Mouse (Mus musculus) CH12.LX (cell line): ENCODE measurements around the gene Cfap77. TPM values are rescaled to one million over a fixed set of nuclear protein-coding genes. Genes with fewer than 3 reads are reported as not detected.

Experiments used
- DNase-seq: peaks from one replicate; pipeline ENCODE4 v3.0.0-alpha.2; 2013; ENCODE audit errors: extremely low read depth
- H3K27ac ChIP-seq: 2 replicates; pipeline ENCODE4 v1.5.1; 2012; ENCODE audit warnings: low read depth, mild to moderate bottlenecking, control low read depth, moderate library complexity; ENCODE audit not compliant: insufficient read depth
- H3K27me3 ChIP-seq: replicated peaks from 2 replicates; pipeline ENCODE3; 2012; ENCODE audit warnings: inconsistent platforms
- H3K36me3 ChIP-seq, 2 experiments: replicated peaks in 1 of 2; 2 replicates each; pipeline versions ENCODE3 to v1.6.1; 2012; ENCODE audit warnings: inconsistent platforms in 1 of 2, low read length in 1 of 2, mild to moderate bottlenecking in 1 of 2, mixed read lengths in 1 of 2, moderate library complexity in 1 of 2; ENCODE audit not compliant: control insufficient read depth in 1 of 2, insufficient read depth in 1 of 2
- H3K4me1 ChIP-seq, 2 experiments: 2 replicates each; pipeline ENCODE4 v1.6.1; 2012; ENCODE audit warnings: inconsistent platforms in 1 of 2, moderate library complexity in 1 of 2; ENCODE audit not compliant: insufficient read depth in 2 of 2, control insufficient read depth in 1 of 2
- H3K4me2 ChIP-seq: 2 replicates; pipeline ENCODE4 v1.6.1; 2012; ENCODE audit warnings: low read depth, mild to moderate bottlenecking, control low read depth; ENCODE audit not compliant: poor library complexity, insufficient read depth, severe bottlenecking
- H3K4me3 ChIP-seq, 3 experiments: fragments of 150-350 bp in 1 of 3; sonication (generic) in 1 of 3; replicated peaks in 1 of 3; 2 replicates each; pipeline versions ENCODE3 to v1.5.1; 2011 to 2012; ENCODE audit warnings: low read depth in 2 of 3, low read length in 2 of 3, mild to moderate bottlenecking in 2 of 3, moderate library complexity in 2 of 3, control low read depth in 1 of 3, improper control_type of control experiment in 1 of 3, inconsistent platforms in 1 of 3, mixed read lengths in 1 of 3; ENCODE audit not compliant: poor library complexity in 1 of 3
- H3K79me2 ChIP-seq: replicated peaks from 2 replicates; pipeline ENCODE4 v1.6.1; 2012; ENCODE audit warnings: mild to moderate bottlenecking, moderate library complexity; ENCODE audit not compliant: control insufficient read depth, poor library complexity, insufficient read depth, severe bottlenecking; ENCODE audit errors: extremely low read depth
- H3K9ac ChIP-seq: 2 replicates; pipeline ENCODE4 v1.6.1; 2012; ENCODE audit warnings: low read depth, mild to moderate bottlenecking, control low read depth, moderate library complexity; ENCODE audit not compliant: insufficient read depth
- H3K9me3 ChIP-seq: replicated peaks from 2 replicates; pipeline ENCODE3; 2012; ENCODE audit warnings: low read length, inconsistent platforms, mixed read lengths
- E2F4 ChIP-seq: IDR thresholded peaks from 2 replicates; pipeline ENCODE4 v1.6.1; 2011; ENCODE audit warnings: low read depth, low read length, improper control_type of control experiment; ENCODE audit not compliant: insufficient replicate concordance
- ELF1 ChIP-seq: IDR thresholded peaks from 2 replicates; pipeline ENCODE4 v1.6.1; 2014; ENCODE audit warnings: low read depth, mild to moderate bottlenecking, inconsistent platforms, low read length, improper control_type of control experiment
- HCFC1 ChIP-seq: IDR thresholded peaks from 2 replicates; pipeline ENCODE4 v1.6.1; 2012; ENCODE audit warnings: low read depth, mild to moderate bottlenecking, inconsistent platforms, low read length, improper control_type of control experiment
- JUN ChIP-seq: IDR thresholded peaks from 2 replicates; pipeline ENCODE4 v1.6.1; 2011; ENCODE audit warnings: low read depth, mild to moderate bottlenecking, low read length, improper control_type of control experiment, moderate library complexity; ENCODE audit not compliant: insufficient read depth
- MAFK ChIP-seq: IDR thresholded peaks from 2 replicates; pipeline ENCODE4 v1.6.1; 2011; ENCODE audit warnings: low read length, improper control_type of control experiment; ENCODE audit not compliant: insufficient replicate concordance
- MEF2A ChIP-seq: IDR thresholded peaks from 2 replicates; pipeline ENCODE4 v1.6.1; 2014; ENCODE audit warnings: low read depth, mild to moderate bottlenecking, inconsistent platforms, low read length, improper control_type of control experiment, borderline replicate concordance
- MXI1 ChIP-seq: IDR thresholded peaks from 2 replicates; pipeline ENCODE4 v1.6.1; 2011; ENCODE audit warnings: mild to moderate bottlenecking, low read depth, low read length, improper control_type of control experiment
- NRF1 ChIP-seq: IDR thresholded peaks from 2 replicates; pipeline ENCODE4 v1.6.1; 2014; ENCODE audit warnings: low read depth, mild to moderate bottlenecking, inconsistent platforms, low read length, improper control_type of control experiment, moderate library complexity
- PAX5 ChIP-seq: IDR thresholded peaks from 2 replicates; pipeline ENCODE4 v1.6.1; 2012; ENCODE audit warnings: low read length, inconsistent platforms, mixed read lengths
- POLR2A ChIP-seq: IDR thresholded peaks from 2 replicates; pipeline ENCODE4 v1.6.1; 2011; ENCODE audit warnings: low read depth, mild to moderate bottlenecking, improper control_type of control experiment, low read length
- POLR2AphosphoS2 ChIP-seq: IDR thresholded peaks from 2 replicates; pipeline ENCODE4 v1.6.1; 2011; ENCODE audit warnings: low read depth, low read length, improper control_type of control experiment
- RCOR1 ChIP-seq: conservative IDR thresholded peaks from 2 replicates; pipeline ENCODE4 v1.6.1; 2012; ENCODE audit warnings: low read depth, mild to moderate bottlenecking, inconsistent platforms, low read length, improper control_type of control experiment
- TBP ChIP-seq: conservative IDR thresholded peaks from 2 replicates; pipeline ENCODE4 v1.6.1; 2011; ENCODE audit warnings: low read depth, low read length, improper control_type of control experiment
- TCF12 ChIP-seq: IDR thresholded peaks from 2 replicates; pipeline ENCODE4 v1.6.1; 2014; ENCODE audit warnings: low read depth, mild to moderate bottlenecking, inconsistent platforms, low read length, improper control_type of control experiment
- ZC3H11A ChIP-seq: IDR thresholded peaks from 2 replicates; pipeline ENCODE4 v1.6.1; 2012; ENCODE audit warnings: low read depth, mild to moderate bottlenecking, inconsistent platforms, low read length, improper control_type of control experiment
- ZNF384 ChIP-seq: IDR thresholded peaks from 2 replicates; pipeline ENCODE4 v1.6.1; 2012; ENCODE audit warnings: low read depth, low read length, improper control_type of control experiment, inconsistent platforms
- dilution Hi-C: fragments of 300-500 bp; cut with MboI; formaldehyde crosslinking; loops from 2 replicates; pipeline ENCODE4 v1.14.3; 2020; ENCODE audit warnings: low sequenced_read_pairs; ENCODE audit not compliant: extremely low pct_unique_long_range_greater_than_20kb, extremely low pct_ligation_motif_present
- in situ Hi-C: fragments of 300-500 bp; cut with MboI; formaldehyde crosslinking; loops from 3 replicates; pipeline ENCODE4 v1.14.3; 2019; ENCODE audit warnings: low sequenced_read_pairs, low pct_ligation_motif_present, low pct_unique_long_range_greater_than_20kb, mixed read lengths
- polyA plus RNA-seq: library from polyadenylated mRNA; unstranded; fragments of >175 nt; gene quantifications from 2 replicates; pipeline ENCODE4 v1.2.1, GENCODE M21; 2012; ENCODE audit warnings: low read depth; ENCODE audit not compliant: insufficient read length
- total RNA-seq, 2 experiments: library from RNA; depleted of rRNA; stranded (reverse); fragments of 300-350 nt in 1 of 2; fragments of >200 nt in 1 of 2; gene quantifications; 2 replicates each; pipeline ENCODE4 v1.2.3; 2012 to 2014

Cfap77 gene
- total and polyA plus RNA-seq, 3 experiments: 0.25 to 0.47 (median 0.35) TPM

DNA sequence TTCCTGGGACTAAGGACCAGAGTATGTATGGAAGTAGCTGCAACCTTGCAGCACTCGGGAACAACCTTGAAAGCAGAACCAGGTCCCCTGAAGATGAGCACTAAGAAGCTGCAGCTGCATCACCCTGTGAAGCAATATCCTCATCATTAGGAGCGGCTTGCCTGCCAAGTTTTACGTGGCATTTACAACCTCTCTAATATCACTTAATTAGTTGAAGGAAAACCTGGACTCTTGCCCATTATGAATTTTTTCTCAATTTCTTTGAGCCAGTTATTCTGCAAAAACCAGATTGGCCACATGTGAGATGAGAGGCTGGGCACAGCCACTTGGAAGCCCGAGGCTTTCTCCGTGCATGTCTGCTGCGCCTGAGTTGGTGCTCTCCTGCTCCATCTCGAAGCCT, 159.0 kb downstream of the Cfap77 start:
- Histone ChIP-seq H3K36me3 (peaks cover 76 to 98% of the 10 kb centered on the region in 2 experiments), H3K4me3 (no peak overlapping the region), H3K4me1 (peaks cover 0 to 11% of the 10 kb centered on the region in 2 experiments; a peak in 2 of 4 replicates), H3K27me3 (no peaks in the 10 kb centered on the region), H3K9me3 (no peaks in the 10 kb centered on the region), H3K27ac (no peak overlapping the region), H3K4me2 (no peak overlapping the region), H3K9ac (no peak overlapping the region), H3K79me2 (no peaks in the 10 kb centered on the region)
- no peak for TF ChIP-seq HCFC1
- no peak for TF ChIP-seq MAFK
- TF ChIP-seq NRF1: no peak
- no peak for TF ChIP-seq ZNF384
- TF ChIP-seq ZC3H11A: no peak
- no peak for TF ChIP-seq JUN
- TF ChIP-seq POLR2A: no peak
- TF ChIP-seq TCF12: no peak
- in situ Hi-C loops (no loop called here), dilution Hi-C loops (no loop called here)
- DNase-seq: no peak

- Histone ChIP-seq H3K36me3 (peaks cover 74 to 99% of the 10 kb centered on the region in 2 experiments), H3K79me2 (no peaks in the 10 kb centered on the region)
- dilution Hi-C loops: no loop called here
Measured at GRCm38 (mm10) chr2:28893526-28893925, 161.3 kb downstream of the Cfap77 start.

GRCm38 (mm10) chr2:28892796-28893195, 162.1 kb downstream of the Cfap77 start:
- peaks cover 81 to 99% of the 10 kb centered on the region in 2 experiments for H3K36me3 ChIP-seq
- dilution Hi-C loops (no loop called here), in situ Hi-C loops (no loop called here)
- H3K9me3 ChIP-seq: no peaks in the 10 kb centered on the region
- H3K9ac ChIP-seq: no peak overlapping the region
- DNase-seq: no peak
- no peak overlapping the region for H3K27ac ChIP-seq
- no peaks in the 10 kb centered on the region for H3K79me2 ChIP-seq
- H3K4me3 ChIP-seq: no peak overlapping the region
- no peak overlapping the region for H3K4me2 ChIP-seq
- no peaks in the 10 kb centered on the region for H3K27me3 ChIP-seq
- no peaks in the 10 kb centered on the region for H3K4me1 ChIP-seq
- no peak for TF ChIP-seq TBP
- no peak for TF ChIP-seq E2F4
- TF ChIP-seq MAFK: no peak
- TF ChIP-seq, all 38 proteins: peak for 0

More at GRCm38 (mm10) chr2:28893526-28893925, 161.3 kb downstream of the Cfap77 start:
- no peak for TF ChIP-seq RCOR1
- TF ChIP-seq TBP: no peak
- TF ChIP-seq PAX5: no peak
- TF ChIP-seq ELF1: no peak
- no peak for TF ChIP-seq MXI1
- no peak for TF ChIP-seq TCF12
- no peak for TF ChIP-seq MEF2A
- TF ChIP-seq POLR2AphosphoS2: no peak
- Histone ChIP-seq H3K4me2 (no peak overlapping the region), H3K9ac (no peak overlapping the region), H3K4me1 (no peaks in the 10 kb centered on the region), H3K9me3 (no peaks in the 10 kb centered on the region), H3K27me3 (no peaks in the 10 kb centered on the region), H3K27ac (no peak overlapping the region), H3K4me3 (no peak overlapping the region)
- in situ Hi-C loops: no loop called here
- no peak for DNase-seq
